Mouse (Mus musculus) liver, adult 2 months (tissue): ENCODE measurements around the gene Gm49776.

Experiments used
- CTCF ChIP-seq: fragments of 200-500 bp; IDR thresholded peaks from 2 replicates; pipeline ENCODE4 v1.5.1; 2011; ENCODE audit warnings: low read depth, low read length, control low read depth
- POLR2A ChIP-seq: fragments of 200-500 bp; IDR thresholded peaks from 2 replicates; pipeline ENCODE4 v1.6.1; 2011; ENCODE audit warnings: low read length, control low read depth; ENCODE audit not compliant: insufficient read depth; ENCODE audit errors: extremely low read depth

DNA sequence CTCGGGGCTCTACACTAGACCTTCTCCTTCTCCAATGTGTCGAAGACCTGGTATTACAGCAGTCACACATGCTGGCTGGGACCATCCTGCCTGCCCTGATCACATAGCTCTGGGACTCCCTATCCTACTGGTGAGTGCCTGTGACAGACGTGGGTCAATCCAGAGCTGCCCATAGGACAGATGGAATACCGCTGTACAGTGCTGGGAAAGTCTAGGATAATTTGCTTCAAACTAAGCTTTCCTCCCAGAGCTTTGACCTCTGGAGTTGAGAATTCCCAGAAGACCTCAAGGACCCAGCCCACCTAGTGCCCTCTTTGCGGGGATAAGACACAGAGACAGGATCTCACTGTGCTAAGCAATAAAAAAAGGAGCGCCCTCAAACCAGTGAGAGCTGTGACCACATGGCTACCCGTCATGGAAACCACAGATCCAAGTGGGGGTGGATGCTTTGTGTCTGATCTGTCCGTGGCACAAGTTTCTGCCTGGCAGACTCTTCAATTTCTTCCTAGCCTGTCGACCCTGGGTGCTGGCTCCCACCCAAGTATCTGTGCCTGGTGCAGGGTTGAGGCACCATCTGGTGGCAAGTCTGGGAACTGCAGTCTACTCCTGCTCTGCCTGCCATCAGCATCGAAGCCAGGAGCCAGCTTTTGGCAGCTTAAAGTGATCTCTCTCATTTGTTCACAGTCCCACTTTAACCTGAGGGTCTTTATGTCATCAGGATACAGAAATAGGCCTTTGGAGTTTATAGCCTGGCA is 46.5 kb downstream of the Gm49776 start:
- TF ChIP-seq CTCF (peak; percentile 98), POLR2A (no peak)
